11 mouse cellular contexts compared by ENCODE assay signal in genomic region chr6:88235983-88236382, GRCm38 (mm10). TPM values are rescaled to one million over a fixed set of nuclear protein-coding genes. Genes with fewer than 3 reads are reported as not detected.
A peak's percentile ranks its signal among the peaks of the same experiment; 100 is the strongest.
DNase-seq lines count a peak whose midpoint lies in the region; ATAC-seq lines count a peak whose summit lies in the region.
"Had no signal": no experiment of that assay in that cellular context is flagged by ENCODE, and none has a peak within 500 bp of the region (broad histone marks: within the 10 kb centered on the region; RNA-seq: fewer than 3 reads in every experiment).

No protein-coding gene starts in this region.

- intact Hi-C loops in gastrocnemius, postnatal 36 days (cut with DNase I): no loop called here
- intact Hi-C loops in left cerebral cortex, postnatal 25 days (cut with DNase I): no loop called here

- H3K4me3 ChIP-seq in kidney, embryonic 16.5 days (ENCODE audit: low read length): no peak overlapping the region
- peak overlapping the region; percentile 20; the same call in 1 of the 2 replicates for H3K4me3 ChIP-seq in embryonic facial prominence, embryonic 13.5 days
- H3K4me3 ChIP-seq in limb, embryonic 10.5 days: peak overlapping the region; percentile 32; the same call in 1 of the 2 replicates
- no peak overlapping the region for H3K4me3 ChIP-seq in neural tube, embryonic 15.5 days (replicated peaks)
- H3K4me3 ChIP-seq: liver, embryonic 15.5 days had no signal

- peaks cover 15% of the 10 kb centered on the region for H3K4me1 ChIP-seq in kidney, embryonic 16.5 days (ENCODE audit: insufficient read depth, low read length)
- peaks cover 13% of the 10 kb centered on the region for H3K4me1 ChIP-seq in embryonic facial prominence, embryonic 13.5 days
- H3K4me1 ChIP-seq in limb, embryonic 10.5 days: peaks cover 11% of the 10 kb centered on the region
- H3K4me1 ChIP-seq in neural tube, embryonic 15.5 days: peaks cover 6% of the 10 kb centered on the region

- peak overlapping the region; percentile 51 for H3K9ac ChIP-seq in kidney, embryonic 16.5 days (replicated peaks; ENCODE audit: low read length)
- peak overlapping the region; percentile 58; the same call in 1 of the 2 replicates for H3K9ac ChIP-seq in embryonic facial prominence, embryonic 13.5 days
- no peak overlapping the region for H3K9ac ChIP-seq in neural tube, embryonic 15.5 days (replicated peaks)
- H3K9ac ChIP-seq: liver, embryonic 15.5 days had no signal

- peaks cover 22% of the 10 kb centered on the region for H3K27me3 ChIP-seq in kidney, embryonic 16.5 days (ENCODE audit: insufficient read depth, low read length)
- peaks cover 36% of the 10 kb centered on the region for H3K27me3 ChIP-seq in embryonic facial prominence, embryonic 13.5 days
- peaks cover 84% of the 10 kb centered on the region for H3K27me3 ChIP-seq in limb, embryonic 10.5 days (ENCODE audit: low read depth, poor library complexity, severe bottlenecking)
- H3K27me3 ChIP-seq in neural tube, embryonic 15.5 days (replicated peaks): peaks cover 51% of the 10 kb centered on the region

- ATAC-seq in kidney, embryonic 16.5 days (ENCODE audit: low FRiP score, low TSS enrichment): 0 out of 2 replicates have a peak, but pooled peaks have one; percentile 5
- ATAC-seq in embryonic facial prominence, embryonic 13.5 days (ENCODE audit: insufficient number of reproducible peaks, insufficient read depth, low FRiP score, low TSS enrichment, low read depth): no peak
- ATAC-seq in neural tube, embryonic 15.5 days (ENCODE audit: low FRiP score): peak; percentile 38; the same call in 1 of the 2 replicates

- H3K36me3 ChIP-seq in kidney, embryonic 16.5 days (ENCODE audit: insufficient read depth, low read length): no peaks in the 10 kb centered on the region
- H3K36me3 ChIP-seq in embryonic facial prominence, embryonic 13.5 days: no peaks in the 10 kb centered on the region
- no peaks in the 10 kb centered on the region for H3K36me3 ChIP-seq in limb, embryonic 10.5 days
- no peaks in the 10 kb centered on the region for H3K36me3 ChIP-seq in neural tube, embryonic 15.5 days
- H3K36me3 ChIP-seq: liver, embryonic 15.5 days had no signal

- H3K4me2 ChIP-seq in kidney, embryonic 16.5 days (replicated peaks; ENCODE audit: low read depth, low read length): peak overlapping the region; percentile 27; the same call in 1 of the 2 replicates
- H3K4me2 ChIP-seq in embryonic facial prominence, embryonic 13.5 days: peak overlapping the region; percentile 51
- H3K4me2 ChIP-seq in neural tube, embryonic 15.5 days: peak overlapping the region; percentile 44
- H3K4me2 ChIP-seq: liver, embryonic 15.5 days had no signal

- H3K27ac ChIP-seq in kidney, embryonic 16.5 days (ENCODE audit: low read length): no peak overlapping the region
- no peak overlapping the region for H3K27ac ChIP-seq in embryonic facial prominence, embryonic 13.5 days
- peak overlapping the region; percentile 69 for H3K27ac ChIP-seq in limb, embryonic 10.5 days
- H3K27ac ChIP-seq in neural tube, embryonic 15.5 days (replicated peaks): no peak overlapping the region
- H3K27ac ChIP-seq: liver, embryonic 15.5 days had no signal

- DNase-seq in kidney, adult 9 months: no peak
- peak; percentile 54 for DNase-seq in limb, embryonic 10.5 days (ENCODE audit: low spot score)
- no peak for DNase-seq in gastrocnemius, postnatal 36 days
- DNase-seq in adrenal gland, adult 18-20 months (ENCODE audit: low spot score in 2 of 2): no peak
- DNase-seq in left cerebral cortex, postnatal 25 days (ENCODE audit: low spot score in 2 of 2): no peak
- DNase-seq: gastrocnemius, postnatal 10 days; thymus, postnatal 14 days had no signal

- no peaks in the 10 kb centered on the region for H3K9me3 ChIP-seq in kidney, embryonic 16.5 days (ENCODE audit: low read length)
- no peaks in the 10 kb centered on the region for H3K9me3 ChIP-seq in embryonic facial prominence, embryonic 13.5 days
- no peaks in the 10 kb centered on the region for H3K9me3 ChIP-seq in limb, embryonic 10.5 days (replicated peaks)
- H3K9me3 ChIP-seq in neural tube, embryonic 15.5 days (replicated peaks): no peaks in the 10 kb centered on the region
- H3K9me3 ChIP-seq: liver, embryonic 15.5 days had no signal

- 6% methylated on average over 17 of the region's 17 CpGs for WGBS in kidney, embryonic 16.5 days
- WGBS in embryonic facial prominence, embryonic 13.5 days: 3% methylated on average over 17 of the region's 17 CpGs
- WGBS in limb, embryonic 10.5 days: under 1% methylated on average over 17 of the region's 17 CpGs
- WGBS in neural tube, embryonic 15.5 days: 3% methylated on average over 17 of the region's 17 CpGs

RNA-seq across cellular contexts. Expression of gene Dnajb8, which starts 13.9 kb away (rescaled TPM):
- polyA plus RNA-seq in kidney, embryonic 16.5 days (2015; fragmentation: Nextera tagmentation; extraction: Ambion mirVana): not detected in 2 replicates
- not detected in 2 replicates for polyA plus RNA-seq in embryonic facial prominence, embryonic 13.5 days (2015; fragmentation: Nextera tagmentation; extraction: Ambion mirVana)
- not detected in 2 replicates for polyA plus RNA-seq in limb, embryonic 10.5 days (2016; fragmentation: Nextera tagmentation; extraction: Ambion mirVana)
- polyA plus RNA-seq in neural tube, embryonic 15.5 days (2015; fragmentation: Nextera tagmentation; extraction: Ambion mirVana): not detected in 2 replicates
- total RNA-seq in gastrocnemius, postnatal 36 days (2021): not detected
- total RNA-seq in adrenal gland, adult 18-20 months (2021): not detected
- not detected for total RNA-seq in left cerebral cortex, postnatal 25 days (2021)
- total RNA-seq: gastrocnemius, postnatal 10 days had no signal
- polyA plus RNA-seq: liver, embryonic 15.5 days had no signal

RNA-seq across cellular contexts. Expression of gene Gata2, which starts 42.3 kb away (rescaled TPM):
- polyA plus RNA-seq in kidney, embryonic 16.5 days (2015; fragmentation: Nextera tagmentation; extraction: Ambion mirVana): 66.3 and 68.9 TPM in 2 replicates
- 54.9 and 81.7 TPM in 2 replicates for polyA plus RNA-seq in embryonic facial prominence, embryonic 13.5 days (2015; fragmentation: Nextera tagmentation; extraction: Ambion mirVana)
- 6.8 and 9.0 TPM in 2 replicates for polyA plus RNA-seq in limb, embryonic 10.5 days (2016; fragmentation: Nextera tagmentation; extraction: Ambion mirVana)
- polyA plus RNA-seq in neural tube, embryonic 15.5 days (2015; fragmentation: Nextera tagmentation; extraction: Ambion mirVana): 7.2 and 14.3 TPM in 2 replicates
- 1 to 10 TPM; 4.2 to 4.3 TPM for total RNA-seq in gastrocnemius, postnatal 36 days (2021)
- total RNA-seq in adrenal gland, adult 18-20 months (2021): 10 to 100 TPM; 23.5 to 28.8 TPM
- total RNA-seq in left cerebral cortex, postnatal 25 days (2021): 1 to 10 TPM; 4.8 to 5.9 TPM

Comparison
In these comparisons a context has a peak if more than half of its experiments do, and no peak if none do; other contexts are left out.
1. H3K4me3 ChIP-seq: peak in embryonic facial prominence, embryonic 13.5 days (single experiment) and limb, embryonic 10.5 days (single experiment); none in kidney, embryonic 16.5 days (single experiment) and neural tube, embryonic 15.5 days (single experiment).
2. Peak in every context shown above with its lines, with median percentiles within 50 percentile points of each other: H3K4me2 ChIP-seq.